Mouse (Mus musculus): ENCODE results near the gene Mtmr14.

The Mtmr14 gene

GRCm38 (mm10) chr6:113276846-113277245 is 39.2 kb downstream of the Mtmr14 start:
- no peak for DNase-seq (ENCODE audit: low spot score in 2 of 2)

DNA sequence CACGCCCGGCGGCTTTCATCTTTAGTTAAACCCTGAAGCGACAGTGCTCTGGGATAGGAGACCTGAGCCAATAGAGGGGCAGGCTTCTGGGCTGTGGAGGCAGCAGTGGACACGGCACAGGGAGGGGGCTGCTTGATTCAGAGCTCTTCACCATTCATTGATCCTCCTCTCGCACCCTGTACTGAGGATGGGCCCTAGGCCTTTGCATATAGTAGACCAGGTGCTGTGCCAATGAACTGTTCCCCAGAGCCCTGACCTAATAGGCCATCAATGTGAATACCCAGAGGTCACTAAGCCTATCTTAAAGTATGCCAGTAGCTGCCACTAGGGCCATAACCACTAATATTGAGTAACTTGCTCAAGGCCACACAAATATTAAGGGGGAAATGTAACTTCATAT is 44.0 kb downstream of the Mtmr14 start:
- no peak for DNase-seq (ENCODE audit: low spot score in 2 of 2)

DNA sequence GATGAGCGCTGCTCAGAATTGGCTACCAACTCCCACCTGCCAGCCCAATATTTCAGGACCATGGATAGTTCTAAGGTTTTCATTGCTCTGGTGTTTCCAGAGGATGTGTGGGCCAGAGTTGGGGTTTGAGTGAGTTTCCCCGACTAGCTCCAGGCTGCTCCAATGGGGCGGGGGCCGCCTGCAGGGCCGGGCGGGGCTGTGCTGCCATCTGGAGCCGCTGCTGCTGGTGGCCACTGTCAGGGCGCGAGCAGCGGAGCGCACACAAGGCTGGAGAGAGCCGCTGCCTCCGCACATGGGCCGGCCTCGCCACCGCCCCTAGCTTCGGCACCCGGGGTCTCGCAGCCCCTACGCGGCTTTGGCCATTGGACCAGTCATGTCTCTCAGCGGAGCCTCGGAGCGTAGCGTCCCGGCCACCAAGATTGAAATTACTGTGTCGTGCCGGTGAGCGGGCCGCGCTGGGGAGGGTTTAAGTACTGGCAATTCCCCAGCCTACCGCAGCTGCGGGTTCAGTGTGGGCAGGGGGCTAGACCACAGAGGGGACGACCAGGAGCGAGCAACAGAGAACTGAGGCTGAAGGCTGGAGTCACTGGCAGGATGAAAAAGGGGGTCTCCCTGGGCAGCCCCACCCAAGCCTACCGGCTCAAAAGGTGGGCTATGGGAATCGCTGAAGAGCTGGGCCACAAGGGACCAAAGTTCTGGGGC is 44.6 kb downstream of the Mtmr14 start, which contains the start of gene Cpne9:
Cpne9 (plus strand) TSS at position 207 of the 702 bp plus-strand sequence.
- peak in 1 of 2 experiments; percentile 26 for DNase-seq (ENCODE audit: low spot score in 2 of 2)

DNA sequence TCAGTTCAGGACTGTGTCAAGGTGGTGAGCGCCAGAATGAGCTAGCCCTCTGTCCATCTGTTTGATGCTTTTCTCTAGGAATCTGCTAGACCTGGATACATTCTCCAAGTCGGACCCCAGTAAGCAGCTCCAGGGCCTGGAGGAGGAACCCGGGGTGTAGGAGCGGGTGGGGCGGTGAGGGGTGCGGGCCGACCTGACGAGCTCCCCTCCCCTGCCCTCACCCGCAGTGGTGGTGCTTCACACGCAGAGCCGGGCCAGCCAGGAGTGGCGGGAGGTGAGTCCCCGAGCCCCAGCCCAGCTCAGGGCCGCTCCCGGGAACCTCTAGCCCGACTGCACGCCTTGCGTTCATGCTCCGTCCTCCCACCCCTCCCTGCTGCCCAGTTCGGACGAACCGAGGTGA is 45.3 kb downstream of the Mtmr14 start:
- DNase-seq (ENCODE audit: low spot score in 2 of 2), result no peak

- no peak for DNase-seq (ENCODE audit: low spot score in 2 of 2)
These were observed 45.9 kb downstream of the Mtmr14 start for GRCm38 (mm10) chr6:113283500-113283899.

- DNase-seq (ENCODE audit: low spot score in 2 of 2), result no peak
These were observed 47.3 kb downstream of the Mtmr14 start for GRCm38 (mm10) chr6:113284931-113285330.

DNA sequence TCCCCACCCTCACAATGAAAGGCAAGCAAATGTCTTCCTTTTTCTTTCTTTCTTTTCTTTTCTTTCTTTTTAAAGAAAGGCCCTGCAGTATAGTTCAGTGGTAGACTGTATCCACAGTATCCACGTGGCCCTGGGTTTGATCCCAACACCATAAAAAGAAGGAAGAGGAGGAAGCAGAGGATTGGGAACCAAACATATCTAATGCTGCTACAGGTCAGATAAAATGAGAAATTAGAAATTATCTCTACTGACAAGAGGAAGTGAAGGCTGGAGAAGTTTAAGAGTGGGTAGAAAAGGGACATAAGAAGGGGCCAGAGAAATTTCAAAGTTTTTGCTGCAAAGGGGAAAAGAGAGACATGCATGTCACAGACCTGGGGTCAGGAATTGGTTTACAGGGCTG is 48.7 kb downstream of the Mtmr14 start:
- DNase-seq (ENCODE audit: low spot score in 2 of 2), result no peak

DNA sequence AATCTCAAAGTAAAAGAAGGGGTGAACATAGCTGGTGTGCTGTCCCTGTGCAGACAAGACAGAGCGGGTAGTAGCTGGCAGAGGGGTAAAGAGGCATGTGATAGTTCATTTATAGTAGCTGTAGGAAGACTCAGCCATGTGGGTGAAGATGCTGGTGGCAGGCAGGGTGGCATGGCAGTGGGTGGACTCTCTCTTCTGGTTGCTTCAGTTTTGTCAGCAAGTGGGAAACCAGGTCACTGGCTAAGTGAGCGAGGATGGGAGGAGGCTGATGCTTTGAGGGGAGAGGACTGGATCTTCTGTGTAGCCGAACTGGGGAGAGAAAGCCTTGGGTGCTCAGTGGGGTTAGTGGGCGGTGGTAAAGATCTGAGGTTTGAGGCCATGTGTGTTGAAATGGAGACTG is 49.6 kb downstream of the Mtmr14 start:
- DNase-seq (ENCODE audit: low spot score in 2 of 2), result peak in 1 of 2 experiments; percentile 38

DNA sequence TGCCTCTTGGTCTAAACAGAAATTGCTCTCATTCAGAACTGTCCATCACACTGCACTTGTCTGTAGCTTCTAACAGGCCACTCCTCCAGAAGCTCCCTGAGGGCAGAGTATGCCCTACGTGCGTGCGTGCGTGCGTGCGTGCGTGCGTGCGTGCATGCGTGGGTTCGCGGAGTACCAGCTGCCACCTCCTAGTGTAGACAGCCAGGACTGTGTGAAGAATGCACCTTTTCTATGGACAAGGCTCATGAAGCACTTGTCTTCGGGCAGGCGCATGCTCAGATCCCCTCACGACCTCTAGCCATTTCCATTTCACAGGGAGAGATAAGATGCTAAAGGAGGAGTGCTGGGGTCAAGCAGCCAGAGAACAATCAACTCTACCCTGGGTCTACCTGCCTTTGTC is 51.7 kb downstream of the Mtmr14 start:
- DNase-seq (ENCODE audit: low spot score in 2 of 2), result no peak

GRCm38 (mm10) chr6:113290346-113290745 is 52.7 kb downstream of the Mtmr14 start:
- DNase-seq (ENCODE audit: low spot score in 2 of 2), result no peak

- DNase-seq (ENCODE audit: low spot score in 2 of 2), result no peak
These were observed 55.3 kb downstream of the Mtmr14 start for GRCm38 (mm10) chr6:113292938-113293337.

GRCm38 (mm10) chr6:113296046-113296445 is 58.4 kb downstream of the Mtmr14 start:
- DNase-seq (ENCODE audit: low spot score in 2 of 2), result no peak

- no peak for DNase-seq (ENCODE audit: low spot score in 2 of 2)
These were observed 59.0 kb downstream of the Mtmr14 start for GRCm38 (mm10) chr6:113296639-113297038.

GRCm38 (mm10) chr6:113301350-113301749 is 63.7 kb downstream of the Mtmr14 start:
- DNase-seq (ENCODE audit: low spot score in 2 of 2), result no peak

DNA sequence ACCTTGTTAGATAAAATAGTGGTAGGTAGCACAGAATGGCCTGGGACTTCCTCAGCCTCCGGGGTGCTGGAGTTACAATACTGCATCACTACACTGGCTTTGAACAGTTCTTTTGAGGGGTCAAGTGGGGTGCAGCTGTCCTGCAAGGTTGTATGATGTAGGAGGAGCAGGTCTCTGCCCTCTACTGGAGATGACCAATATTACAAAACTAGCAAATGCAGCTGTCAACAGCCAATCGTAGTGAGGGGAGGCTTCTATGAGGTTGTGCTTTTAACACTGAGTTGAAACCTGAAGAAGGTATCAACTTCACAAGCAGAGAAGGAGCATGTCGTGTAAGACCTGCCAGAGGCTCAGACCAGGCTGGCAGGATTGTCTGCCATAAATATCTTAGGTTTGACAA is 64.6 kb downstream of the Mtmr14 start:
- no peak for DNase-seq (ENCODE audit: low spot score in 2 of 2)

GRCm38 (mm10) chr6:113306322-113306985 is 68.8 kb downstream of the Mtmr14 start:
- peak; percentile 99 for DNase-seq (ENCODE audit: low spot score in 2 of 2)

GRCm38 (mm10) chr6:113306986-113307349 is 69.3 kb downstream of the Mtmr14 start, which contains the start of gene Brpf1:
Brpf1 (plus strand) TSS chr6:113307137.
- DNase-seq (ENCODE audit: low spot score in 2 of 2), result no peak

DNA sequence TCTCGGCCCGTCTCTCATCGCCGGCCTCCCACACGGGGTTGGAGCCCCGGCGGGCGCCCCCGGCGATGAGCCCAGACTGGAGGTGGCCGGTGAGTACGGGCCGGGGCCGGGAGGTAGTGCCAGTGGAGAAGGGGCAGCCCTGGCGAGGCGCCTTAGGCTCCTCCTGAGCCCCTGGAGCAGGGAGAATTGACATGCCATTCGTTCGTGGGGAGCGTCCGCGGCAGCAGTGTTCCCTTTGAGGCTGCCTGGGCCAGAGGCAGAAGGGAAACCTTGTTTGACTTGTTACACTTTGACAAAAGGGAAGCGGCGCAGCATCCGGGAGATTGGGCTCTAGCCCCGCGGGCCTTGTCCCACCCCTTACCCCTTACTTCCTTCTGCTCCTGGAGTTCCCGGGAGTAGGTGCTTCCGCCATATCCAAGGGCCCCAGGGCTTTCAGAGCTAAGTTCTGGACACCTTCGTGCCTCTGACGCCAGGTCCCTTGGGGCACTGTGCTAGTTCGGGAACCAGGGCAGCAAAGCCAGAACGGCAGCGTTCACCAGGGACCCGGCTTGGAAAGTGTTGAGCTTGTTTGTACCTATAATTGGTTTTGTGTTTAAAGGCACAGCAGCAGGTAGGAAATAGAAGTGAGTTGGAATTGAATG is 70.0 kb downstream of the Mtmr14 start:
- peak; percentile 41 to 45 for DNase-seq (ENCODE audit: low spot score in 2 of 2)

GRCm38 (mm10) chr6:113308141-113308540 is 70.5 kb downstream of the Mtmr14 start:
- DNase-seq (ENCODE audit: low spot score in 2 of 2), result no peak

GRCm38 (mm10) chr6:113315972-113316371 is 78.3 kb downstream of the Mtmr14 start:
- DNase-seq (ENCODE audit: low spot score in 2 of 2), result no peak

DNA sequence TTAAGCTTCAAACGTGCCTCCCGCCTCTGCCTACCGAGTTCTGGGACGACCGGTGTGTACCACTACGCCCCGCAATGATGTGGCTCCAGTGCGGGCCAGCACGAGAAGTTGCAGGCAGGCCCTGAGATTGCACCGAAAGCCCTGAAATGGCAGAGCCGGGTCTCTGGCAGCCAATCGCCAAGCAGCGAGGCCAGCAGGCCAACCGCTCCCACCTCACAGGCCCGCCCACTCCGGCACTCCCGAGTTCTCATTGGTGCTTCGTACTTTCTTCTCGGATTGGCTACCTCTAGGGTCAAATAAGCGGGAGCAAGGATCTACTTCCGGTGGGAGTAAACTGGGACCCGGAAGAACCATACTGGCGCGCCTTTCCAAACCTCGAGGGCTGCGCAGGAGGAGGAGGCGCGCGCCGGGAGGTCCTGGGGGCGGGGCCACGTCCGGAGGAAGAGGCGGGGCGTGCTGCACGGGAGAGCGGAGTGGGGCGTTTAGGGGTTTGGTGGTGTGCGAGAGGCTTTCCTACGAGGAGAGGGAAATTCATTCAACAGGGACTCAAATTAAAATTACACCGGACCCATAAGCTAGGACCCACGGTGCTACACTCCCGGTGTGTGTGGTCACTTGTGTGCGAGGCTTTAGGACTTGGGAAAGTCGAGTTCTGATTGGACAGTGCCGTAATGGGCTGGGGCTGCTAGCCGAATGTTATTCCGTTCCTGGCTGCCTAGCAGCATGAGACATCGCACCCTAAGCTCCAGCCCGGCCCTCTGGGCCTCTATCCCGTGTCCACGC is 89.1 kb downstream of the Mtmr14 start, which contains the start of gene Ogg1:
Ogg1 (plus strand) TSS at position 440 of the 783 bp plus-strand sequence.
- peak; percentile 98 for DNase-seq (ENCODE audit: low spot score in 2 of 2)

DNA sequence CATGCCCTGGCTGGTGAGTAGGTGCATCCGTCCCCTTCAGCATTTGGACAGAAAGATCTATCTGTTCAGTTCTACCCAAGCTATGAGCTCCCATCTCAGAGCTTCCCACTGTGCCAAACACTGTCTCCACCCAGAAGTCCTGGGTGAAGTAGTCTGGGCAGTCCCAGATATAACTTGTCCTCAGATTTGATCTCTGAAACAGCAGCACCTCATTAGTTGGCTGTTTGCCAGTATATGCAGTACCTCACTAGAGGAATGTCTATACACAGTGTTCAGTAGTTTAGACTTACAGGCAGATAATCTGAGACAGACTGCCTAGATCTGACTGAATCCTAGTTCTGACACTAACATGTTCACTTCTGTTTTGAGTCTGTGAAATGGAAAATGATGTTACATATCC is 91.8 kb downstream of the Mtmr14 start:
- DNase-seq (ENCODE audit: low spot score in 2 of 2), result no peak
